Mouse (Mus musculus): ENCODE results near the gene Eif4e. TPM values are rescaled to one million over a fixed set of nuclear protein-coding genes. Genes with fewer than 3 reads are reported as not detected.

Eif4e gene
- polyA plus RNA-seq, 2 experiments, result 74.4 to 180 TPM

GRCm38 (mm10) chr3:138601076-138601475 is 75.1 kb downstream of the Eif4e start:
- 69% methylated on average over 4 of the region's 4 CpGs for WGBS (ENCODE audit: insufficient replicate concordance)
- no peak overlapping the region for H3K4me3 ChIP-seq (ENCODE audit: insufficient read depth in 1 of 2, low read depth in 2 of 2, low read length in 2 of 2)
- no peaks in the 10 kb centered on the region for H3K4me1 ChIP-seq (replicated peaks; ENCODE audit: control insufficient read depth in 2 of 2, insufficient read depth in 2 of 2, low read length in 1 of 2)
- TF ChIP-seq EP300 (IDR thresholded peaks at IDR 0.05; ENCODE audit: low read depth), result no peak
- TF ChIP-seq CTCF (IDR thresholded peaks at IDR 0.05; ENCODE audit: low read depth), result no peak
- H3K27me3 ChIP-seq (ENCODE audit: control insufficient read depth, insufficient read depth, low read length), result no peaks in the 10 kb centered on the region; the same call in 1 of the 2 replicates
- H3K27ac ChIP-seq, result no peak overlapping the region
- H3K4me2 ChIP-seq (ENCODE audit: low read depth), result no peak overlapping the region
- H3K9me3 ChIP-seq (ENCODE audit: control insufficient read depth, low read length), result no peaks in the 10 kb centered on the region
- H3K36me3 ChIP-seq (replicated peaks; ENCODE audit: control insufficient read depth, insufficient read depth, low read depth), result no peaks in the 10 kb centered on the region
- no peak overlapping the region for H3K9ac ChIP-seq (replicated peaks)
- ATAC-seq (ENCODE audit: insufficient read depth) (no peak), DNase-seq (ENCODE audit: low read depth in 3 of 3, low spot score in 3 of 3) (no peak)

- no peaks in the 10 kb centered on the region; the same call in 1 of the 2 replicates for H3K27me3 ChIP-seq (ENCODE audit: control insufficient read depth, insufficient read depth, low read length)
- no peak overlapping the region for H3K4me2 ChIP-seq (ENCODE audit: low read depth)
- WGBS (ENCODE audit: insufficient replicate concordance), result 53% methylated on average over 8 of the region's 8 CpGs
- no peaks in the 10 kb centered on the region for H3K9me3 ChIP-seq (ENCODE audit: control insufficient read depth, low read length)
- no peak overlapping the region for H3K27ac ChIP-seq
- H3K4me1 ChIP-seq (replicated peaks; ENCODE audit: control insufficient read depth in 2 of 2, insufficient read depth in 2 of 2, low read length in 1 of 2), result no peaks in the 10 kb centered on the region
- no peak overlapping the region for H3K4me3 ChIP-seq (ENCODE audit: insufficient read depth in 1 of 2, low read depth in 2 of 2, low read length in 2 of 2)
- ATAC-seq (ENCODE audit: insufficient read depth) (no peak), DNase-seq (ENCODE audit: low read depth in 3 of 3, low spot score in 3 of 3) (no peak)
- H3K36me3 ChIP-seq (replicated peaks; ENCODE audit: control insufficient read depth, insufficient read depth, low read depth), result no peaks in the 10 kb centered on the region
- H3K9ac ChIP-seq (replicated peaks), result no peak overlapping the region
- no peak for TF ChIP-seq EP300 (IDR thresholded peaks at IDR 0.05; ENCODE audit: low read depth)
- no peak for TF ChIP-seq CTCF (IDR thresholded peaks at IDR 0.05; ENCODE audit: low read depth)
Measured at GRCm38 (mm10) chr3:138605132-138605531, 79.2 kb downstream of the Eif4e start.

- no peak for ATAC-seq (ENCODE audit: insufficient read depth)
- Histone ChIP-seq H3K36me3 (replicated peaks; ENCODE audit: control insufficient read depth, insufficient read depth, low read depth) (no peaks in the 10 kb centered on the region), H3K27ac (no peak overlapping the region), H3K27me3 (ENCODE audit: control insufficient read depth, insufficient read depth, low read length) (no peaks in the 10 kb centered on the region; the same call in 1 of the 2 replicates), H3K9ac (replicated peaks) (no peak overlapping the region), H3K9me3 (ENCODE audit: control insufficient read depth, low read length) (no peaks in the 10 kb centered on the region), H3K4me1 (replicated peaks; ENCODE audit: control insufficient read depth in 2 of 2, insufficient read depth in 2 of 2, low read length in 1 of 2) (peaks cover 17 to 21% of the 10 kb centered on the region in 2 experiments), H3K4me3 (ENCODE audit: insufficient read depth in 1 of 2, low read depth in 2 of 2, low read length in 2 of 2) (no peak overlapping the region), H3K4me2 (ENCODE audit: low read depth) (no peak overlapping the region)
- TF ChIP-seq EP300 (IDR thresholded peaks at IDR 0.05; ENCODE audit: low read depth) (no peak), CTCF (IDR thresholded peaks at IDR 0.05; ENCODE audit: low read depth) (no peak)
- 72% methylated on average over 5 of the region's 5 CpGs for WGBS (ENCODE audit: insufficient replicate concordance)
- no peak for DNase-seq (ENCODE audit: low read depth in 3 of 3, low spot score in 3 of 3)
Measured at GRCm38 (mm10) chr3:138608665-138609064, 82.7 kb downstream of the Eif4e start.

MicroRNAs within 50 kb of the gene (microRNA counts, 519-probe panel; counts per million panel counts)
- microRNA mmu-miR-1956, result 69.9 counts per million

Small RNA genes lying within 50 kb of the gene (microRNA-seq; reads per million reads assigned to microRNA genes)
- not detected for gene Mir1956

Other genes starting within 250 kb of the Eif4e start
- gene Adh6a, start 212.9 kb upstream of the Eif4e start, polyA plus RNA-seq (2012; rRNA removed), result not detected in 2 replicates
- not detected in 2 replicates for gene Adh6a, start 212.9 kb upstream of the Eif4e start, polyA plus RNA-seq (2014; fragmentation: Nextera tagmentation; extraction: Ambion mirVana)
- gene Adh6b, start 184.4 kb upstream of the Eif4e start, polyA plus RNA-seq (2012; rRNA removed), result 0.12 and 0.13 TPM in 2 replicates
- 0.53 and 0.76 TPM in 2 replicates for gene Adh6b, start 184.4 kb upstream of the Eif4e start, polyA plus RNA-seq (2014; fragmentation: Nextera tagmentation; extraction: Ambion mirVana)
- gene Adh4, start 110.7 kb upstream of the Eif4e start, polyA plus RNA-seq (2012; rRNA removed), result 0.04 TPM in 1 of 2 replicates, not detected in the other
- 0.13 TPM in 1 of 2 replicates, not detected in the other for gene Adh4, start 110.7 kb upstream of the Eif4e start, polyA plus RNA-seq (2014; fragmentation: Nextera tagmentation; extraction: Ambion mirVana)
- 27.6 and 38.9 TPM in 2 replicates for gene Adh5, start 83.1 kb upstream of the Eif4e start, polyA plus RNA-seq (2012; rRNA removed)
- gene Adh5, start 83.1 kb upstream of the Eif4e start, polyA plus RNA-seq (2014; fragmentation: Nextera tagmentation; extraction: Ambion mirVana), result 87.4 and 92.6 TPM in 2 replicates
- gene Metap1, start 36.7 kb upstream of the Eif4e start, polyA plus RNA-seq (2012; rRNA removed), result 15.8 and 22.2 TPM in 2 replicates
- gene Metap1, start 36.7 kb upstream of the Eif4e start, polyA plus RNA-seq (2014; fragmentation: Nextera tagmentation; extraction: Ambion mirVana), result 21.9 and 25.4 TPM in 2 replicates
- gene Tspan5, start 216.0 kb downstream of the Eif4e start, polyA plus RNA-seq (2012; rRNA removed), result 1.9 and 2.0 TPM in 2 replicates
- 2.9 and 3.1 TPM in 2 replicates for gene Tspan5, start 216.0 kb downstream of the Eif4e start, polyA plus RNA-seq (2014; fragmentation: Nextera tagmentation; extraction: Ambion mirVana)